Mouse (Mus musculus): ENCODE measurements around the gene Pax6. TPM values are rescaled to one million over a fixed set of nuclear protein-coding genes. Genes with fewer than 3 reads are reported as not detected.

Gene Pax6
- polyA plus RNA-seq, 1 experiment from 2014 or later: 0.11 TPM

- Histone ChIP-seq H3K4me3 (ENCODE audit: low read depth, low read length) (no peak overlapping the region), H3K4me2 (ENCODE audit: low read depth, severe bottlenecking) (no peak overlapping the region), H3K9me3 (ENCODE audit: control insufficient read depth, low read length) (no peaks in the 10 kb centered on the region), H3K4me1 (ENCODE audit: control insufficient read depth, insufficient read depth, low read length) (no peaks in the 10 kb centered on the region; the same call in 1 of the 2 replicates), H3K36me3 (ENCODE audit: control insufficient read depth, insufficient read depth, low read length) (no peaks in the 10 kb centered on the region), H3K9ac (ENCODE audit: low read length) (no peak overlapping the region), H3K27me3 (ENCODE audit: control insufficient read depth, insufficient read depth, low read length) (no peaks in the 10 kb centered on the region), H3K27ac (replicated peaks; ENCODE audit: low read depth, low read length) (no peak overlapping the region)
- DNase-seq (ENCODE audit: low spot score): no peak
- no peak for ATAC-seq (ENCODE audit: insufficient number of reproducible peaks, low FRiP score, low TSS enrichment, low read depth)
- 85% methylated on average over 3 of the region's 3 CpGs for WGBS
Observed at GRCm38 (mm10) chr2:105710511-105710910, 41.8 kb downstream of the Pax6 start.

GRCm38 (mm10) chr2:105715409-105716115 is 46.9 kb downstream of the Pax6 start:
- H3K36me3 ChIP-seq (ENCODE audit: control insufficient read depth, insufficient read depth, low read length): no peaks in the 10 kb centered on the region
- H3K27ac ChIP-seq (replicated peaks; ENCODE audit: low read depth, low read length): no peak overlapping the region
- 71% methylated on average over 8 of the region's 8 CpGs for WGBS
- no peaks in the 10 kb centered on the region for H3K27me3 ChIP-seq (ENCODE audit: control insufficient read depth, insufficient read depth, low read length)
- H3K9me3 ChIP-seq (ENCODE audit: control insufficient read depth, low read length): no peaks in the 10 kb centered on the region
- no peak for DNase-seq (ENCODE audit: low spot score)
- H3K4me2 ChIP-seq (ENCODE audit: low read depth, severe bottlenecking): no peak overlapping the region
- no peaks in the 10 kb centered on the region; the same call in 1 of the 2 replicates for H3K4me1 ChIP-seq (ENCODE audit: control insufficient read depth, insufficient read depth, low read length)
- H3K9ac ChIP-seq (ENCODE audit: low read length): no peak overlapping the region
- no peak for ATAC-seq (ENCODE audit: insufficient number of reproducible peaks, low FRiP score, low TSS enrichment, low read depth)
- H3K4me3 ChIP-seq (ENCODE audit: low read depth, low read length): no peak overlapping the region

GRCm38 (mm10) chr2:105726657-105727056 is 58.0 kb downstream of the Pax6 start:
- Histone ChIP-seq H3K4me1 (ENCODE audit: control insufficient read depth, insufficient read depth, low read length) (no peaks in the 10 kb centered on the region), H3K9me3 (ENCODE audit: control insufficient read depth, low read length) (no peaks in the 10 kb centered on the region), H3K4me3 (ENCODE audit: low read depth, low read length) (no peak overlapping the region), H3K4me2 (ENCODE audit: low read depth, severe bottlenecking) (no peak overlapping the region), H3K27ac (replicated peaks; ENCODE audit: low read depth, low read length) (no peak overlapping the region), H3K27me3 (ENCODE audit: control insufficient read depth, insufficient read depth, low read length) (no peaks in the 10 kb centered on the region), H3K36me3 (ENCODE audit: control insufficient read depth, insufficient read depth, low read length) (no peaks in the 10 kb centered on the region), H3K9ac (ENCODE audit: low read length) (no peak overlapping the region)
- DNase-seq (ENCODE audit: low spot score) (no peak), ATAC-seq (ENCODE audit: insufficient number of reproducible peaks, low FRiP score, low TSS enrichment, low read depth) (no peak)
- WGBS: 84% methylated on average over 9 of the region's 9 CpGs

- H3K27me3 ChIP-seq (ENCODE audit: control insufficient read depth, insufficient read depth, low read length): no peaks in the 10 kb centered on the region
- 88% methylated on average over 3 of the region's 3 CpGs for WGBS
- H3K27ac ChIP-seq (replicated peaks; ENCODE audit: low read depth, low read length): no peak overlapping the region
- no peak overlapping the region for H3K4me3 ChIP-seq (ENCODE audit: low read depth, low read length)
- no peak overlapping the region for H3K9ac ChIP-seq (ENCODE audit: low read length)
- no peaks in the 10 kb centered on the region for H3K9me3 ChIP-seq (ENCODE audit: control insufficient read depth, low read length)
- no peaks in the 10 kb centered on the region for H3K4me1 ChIP-seq (ENCODE audit: control insufficient read depth, insufficient read depth, low read length)
- no peaks in the 10 kb centered on the region for H3K36me3 ChIP-seq (ENCODE audit: control insufficient read depth, insufficient read depth, low read length)
- ATAC-seq (ENCODE audit: insufficient number of reproducible peaks, low FRiP score, low TSS enrichment, low read depth) (no peak), DNase-seq (ENCODE audit: low spot score) (no peak)
- no peak overlapping the region for H3K4me2 ChIP-seq (ENCODE audit: low read depth, severe bottlenecking)
Observed at GRCm38 (mm10) chr2:105730704-105731103, 62.0 kb downstream of the Pax6 start.

- Histone ChIP-seq H3K4me3 (ENCODE audit: low read depth, low read length) (no peak overlapping the region), H3K9me3 (ENCODE audit: control insufficient read depth, low read length) (no peaks in the 10 kb centered on the region), H3K4me2 (ENCODE audit: low read depth, severe bottlenecking) (no peak overlapping the region), H3K4me1 (ENCODE audit: control insufficient read depth, insufficient read depth, low read length) (no peaks in the 10 kb centered on the region), H3K27me3 (ENCODE audit: control insufficient read depth, insufficient read depth, low read length) (no peaks in the 10 kb centered on the region), H3K9ac (ENCODE audit: low read length) (no peak overlapping the region), H3K36me3 (ENCODE audit: control insufficient read depth, insufficient read depth, low read length) (no peaks in the 10 kb centered on the region), H3K27ac (replicated peaks; ENCODE audit: low read depth, low read length) (no peak overlapping the region)
- no peak for ATAC-seq (ENCODE audit: insufficient number of reproducible peaks, low FRiP score, low TSS enrichment, low read depth)
- DNase-seq (ENCODE audit: low spot score): no peak
Observed at GRCm38 (mm10) chr2:105736166-105736565, 67.5 kb downstream of the Pax6 start.

GRCm38 (mm10) chr2:105746896-105747295 is 78.2 kb downstream of the Pax6 start:
- ATAC-seq (ENCODE audit: insufficient number of reproducible peaks, low FRiP score, low TSS enrichment, low read depth) (no peak), DNase-seq (ENCODE audit: low spot score) (no peak)
- 69% methylated on average over 7 of the region's 7 CpGs for WGBS
- no peak overlapping the region for H3K9ac ChIP-seq (ENCODE audit: low read length)
- no peak overlapping the region for H3K4me3 ChIP-seq (ENCODE audit: low read depth, low read length)
- H3K4me1 ChIP-seq (ENCODE audit: control insufficient read depth, insufficient read depth, low read length): no peaks in the 10 kb centered on the region
- H3K4me2 ChIP-seq (ENCODE audit: low read depth, severe bottlenecking): no peak overlapping the region
- no peaks in the 10 kb centered on the region for H3K27me3 ChIP-seq (ENCODE audit: control insufficient read depth, insufficient read depth, low read length)
- H3K9me3 ChIP-seq (ENCODE audit: control insufficient read depth, low read length): no peaks in the 10 kb centered on the region
- no peaks in the 10 kb centered on the region for H3K36me3 ChIP-seq (ENCODE audit: control insufficient read depth, insufficient read depth, low read length)
- no peak overlapping the region for H3K27ac ChIP-seq (replicated peaks; ENCODE audit: low read depth, low read length)

Other genes with a start within 250 kb of the Pax6 start
- gene Elp4, start 235.7 kb downstream of the Pax6 start, polyA plus RNA-seq (2014; fragmentation: Nextera tagmentation; extraction: Ambion mirVana): 43.5 and 48.4 TPM in 2 replicates
- gene Immp1l, start 235.7 kb downstream of the Pax6 start, polyA plus RNA-seq (2014; fragmentation: Nextera tagmentation; extraction: Ambion mirVana): 131 and 142 TPM in 2 replicates